Mouse (Mus musculus): Measurements from ENCODE around the gene Polr2b. TPM values are rescaled to one million over a fixed set of nuclear protein-coding genes. Genes with fewer than 3 reads are reported as not detected.

Polr2b gene
- polyA plus RNA-seq, 1 experiment from 2014 or later = 35.3 TPM

DNA sequence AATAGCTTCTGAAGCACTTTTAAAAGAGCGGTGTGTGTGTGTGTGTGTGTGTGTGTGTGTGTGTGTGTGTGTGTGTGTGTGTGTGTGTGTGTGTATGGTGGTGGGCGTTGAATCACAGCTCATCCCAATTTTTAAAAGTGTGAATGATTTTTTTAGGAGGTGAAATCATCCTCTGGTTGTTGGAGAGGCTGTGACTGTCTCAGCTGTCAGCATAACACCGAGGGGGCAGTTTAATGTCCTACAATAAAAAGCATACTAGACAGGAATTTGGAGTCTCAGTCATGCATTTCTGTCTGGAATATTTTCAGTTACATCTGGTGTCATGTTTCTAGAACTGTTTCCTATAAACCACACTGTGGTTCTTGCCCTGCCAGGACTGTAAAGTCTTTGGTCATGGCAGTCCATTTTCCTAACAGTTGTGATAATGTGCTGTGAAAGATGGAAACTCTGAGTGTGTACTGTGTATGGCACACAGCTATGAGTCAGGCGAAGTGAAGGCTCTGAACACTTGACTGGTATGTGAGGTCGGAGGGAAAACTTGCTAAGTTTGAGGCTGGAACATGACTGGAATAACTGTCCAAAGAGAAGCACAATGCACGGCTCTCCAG lies 8.5 kb upstream of the Polr2b start:
- Histone ChIP-seq H3K36me3 (peaks cover 78% of the 10 kb centered on the region), H3K4me1 (replicated peaks) (no peaks in the 10 kb centered on the region), H3K4me3 (replicated peaks) (no peak overlapping the region), H3K27ac (no peak overlapping the region), H3K27me3 (no peaks in the 10 kb centered on the region), H3K4me2 (no peak overlapping the region), H3K9me3 (replicated peaks) (no peaks in the 10 kb centered on the region), H3K9ac (no peak overlapping the region)
- 85% methylated on average over 6 of the region's 6 CpGs for WGBS (ENCODE audit: insufficient replicate concordance)
- ATAC-seq (ENCODE audit: low read depth) (no peak), DNase-seq (no peak)

- H3K9ac ChIP-seq = peak overlapping the region; percentile 90
- H3K4me2 ChIP-seq = peak overlapping the region; percentile 100
- ATAC-seq (ENCODE audit: low read depth) (no peak), DNase-seq (no peak)
- H3K9me3 ChIP-seq (replicated peaks) = no peaks in the 10 kb centered on the region
- H3K4me3 ChIP-seq (replicated peaks) = peak overlapping the region; percentile 88
- H3K4me1 ChIP-seq (replicated peaks) = peaks cover 40% of the 10 kb centered on the region
- H3K27ac ChIP-seq = peak overlapping the region; percentile 35
- 28% methylated on average over 5 of the region's 5 CpGs for WGBS (ENCODE audit: insufficient replicate concordance)
- H3K36me3 ChIP-seq = peaks cover 35% of the 10 kb centered on the region
- no peaks in the 10 kb centered on the region for H3K27me3 ChIP-seq
These were observed 2.0 kb upstream of the Polr2b start for GRCm38 (mm10) chr5:77307821-77308553.

GRCm38 (mm10) chr5:77309051-77309906 lies 668 bp upstream of the Polr2b start:
- peak overlapping the region; percentile 89 for H3K27ac ChIP-seq

DNA sequence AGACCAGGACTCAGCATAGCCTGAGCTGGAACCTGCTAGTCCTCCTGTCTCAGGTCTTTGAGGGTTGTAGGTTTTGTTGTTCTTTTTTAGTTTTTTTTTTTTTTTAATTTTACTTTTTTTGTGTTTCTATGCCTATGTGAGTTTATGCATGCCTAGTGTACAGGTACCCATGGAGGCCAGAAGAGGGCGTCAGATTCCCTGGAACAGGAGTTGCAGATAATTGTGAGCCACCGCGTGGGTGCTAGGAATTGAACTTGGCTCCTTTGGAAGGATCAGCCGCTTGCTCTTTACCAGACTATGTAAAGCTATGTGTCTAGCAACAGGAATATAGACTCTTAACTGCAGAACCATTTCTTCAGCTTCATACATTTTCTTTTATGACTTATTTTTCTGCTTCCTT lies 4.3 kb downstream of the Polr2b start:
- H3K36me3 ChIP-seq = peaks cover 55% of the 10 kb centered on the region
- no peak overlapping the region for H3K27ac ChIP-seq
- H3K9me3 ChIP-seq (replicated peaks) = no peaks in the 10 kb centered on the region
- H3K9ac ChIP-seq = no peak overlapping the region
- WGBS (ENCODE audit: insufficient replicate concordance) = 91% methylated on average over 4 of the region's 4 CpGs
- peaks cover 20% of the 10 kb centered on the region for H3K4me1 ChIP-seq (replicated peaks)
- no peaks in the 10 kb centered on the region for H3K27me3 ChIP-seq
- no peak overlapping the region for H3K4me3 ChIP-seq (replicated peaks)
- no peak overlapping the region for H3K4me2 ChIP-seq
- DNase-seq = no peak
- no peak for ATAC-seq (ENCODE audit: low read depth)

More at GRCm38 (mm10) chr5:77309051-77309906, 668 bp upstream of the Polr2b start:
- WGBS (ENCODE audit: insufficient replicate concordance) = under 1% methylated on average over 76 of the region's 76 CpGs
- Histone ChIP-seq H3K27me3 (no peaks in the 10 kb centered on the region), H3K9ac (peak overlapping the region; percentile 90), H3K36me3 (peaks cover 40% of the 10 kb centered on the region), H3K4me3 (replicated peaks) (peak overlapping the region; percentile 88), H3K4me2 (peak overlapping the region; percentile 100), H3K4me1 (replicated peaks) (peaks cover 40% of the 10 kb centered on the region), H3K9me3 (replicated peaks) (no peaks in the 10 kb centered on the region)
- DNase-seq (peak; percentile 44), ATAC-seq (ENCODE audit: low read depth) (peak; percentile 23)

- H3K36me3 ChIP-seq = peaks cover 61% of the 10 kb centered on the region
- no peak for DNase-seq
These were observed 5.0 kb downstream of the Polr2b start for GRCm38 (mm10) chr5:77314986-77315385.

DNA sequence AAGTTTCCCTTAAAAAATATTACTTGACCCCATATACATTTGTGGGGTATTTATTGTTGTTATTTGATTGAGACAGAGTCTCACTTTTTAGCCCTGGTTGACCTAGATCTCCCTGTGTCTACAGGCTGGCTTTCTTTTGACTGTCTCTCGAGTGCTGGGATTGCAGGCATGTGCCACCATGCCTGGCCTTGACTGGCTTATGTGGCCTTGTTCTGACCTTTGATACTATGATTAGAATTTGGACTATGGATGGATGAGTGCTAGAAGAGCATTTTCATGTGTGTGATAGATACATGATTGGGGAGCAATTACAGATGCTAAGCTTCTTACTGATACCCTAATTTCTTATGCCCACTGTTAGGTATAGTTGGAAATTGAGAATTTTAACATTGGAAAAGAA lies 15.0 kb downstream of the Polr2b start:
- Histone ChIP-seq H3K4me3 (replicated peaks) (no peak overlapping the region), H3K36me3 (peaks cover 93% of the 10 kb centered on the region), H3K27ac (no peak overlapping the region), H3K4me1 (replicated peaks) (no peaks in the 10 kb centered on the region), H3K9me3 (replicated peaks) (no peaks in the 10 kb centered on the region), H3K4me2 (no peak overlapping the region), H3K9ac (no peak overlapping the region), H3K27me3 (no peaks in the 10 kb centered on the region)
- DNase-seq (no peak), ATAC-seq (ENCODE audit: low read depth) (no peak)
- WGBS (ENCODE audit: insufficient replicate concordance) = 65% methylated on average over 1 of the region's 1 CpGs

More at GRCm38 (mm10) chr5:77314986-77315385, 5.0 kb downstream of the Polr2b start:
- H3K4me1 ChIP-seq (replicated peaks) = peaks cover 16% of the 10 kb centered on the region
- no peak overlapping the region for H3K4me3 ChIP-seq (replicated peaks)
- no peak overlapping the region for H3K4me2 ChIP-seq
- H3K27ac ChIP-seq = no peak overlapping the region
- no peak for ATAC-seq (ENCODE audit: low read depth)
- no peaks in the 10 kb centered on the region for H3K27me3 ChIP-seq
- no peaks in the 10 kb centered on the region for H3K9me3 ChIP-seq (replicated peaks)
- 85% methylated on average over 6 of the region's 6 CpGs for WGBS (ENCODE audit: insufficient replicate concordance)
- H3K9ac ChIP-seq = no peak overlapping the region

DNA sequence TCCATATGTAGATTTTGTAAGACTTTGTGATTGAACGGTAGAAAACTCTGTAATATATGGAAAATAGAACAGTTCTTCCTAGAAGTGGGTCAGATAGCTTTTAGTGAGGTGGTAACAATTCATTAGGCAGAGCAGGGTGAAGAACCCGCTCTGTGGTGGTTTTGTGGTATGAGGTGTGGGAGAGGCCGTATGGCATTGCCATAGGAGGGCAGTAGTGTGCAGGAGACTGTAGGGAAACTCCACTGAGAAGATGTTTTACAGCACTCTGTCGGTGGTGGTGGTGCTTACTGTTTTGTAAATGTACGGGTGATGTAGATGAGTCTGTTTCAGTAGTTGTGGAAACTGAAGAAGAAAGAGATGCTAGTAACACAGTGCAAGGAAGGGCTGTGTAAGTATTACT lies 20.2 kb downstream of the Polr2b start:
- H3K27me3 ChIP-seq = no peaks in the 10 kb centered on the region
- WGBS (ENCODE audit: insufficient replicate concordance) = 62% methylated on average over 5 of the region's 5 CpGs
- H3K36me3 ChIP-seq = peaks cover 90% of the 10 kb centered on the region
- H3K4me3 ChIP-seq (replicated peaks) = no peak overlapping the region
- no peak overlapping the region for H3K4me2 ChIP-seq
- H3K9me3 ChIP-seq (replicated peaks) = no peaks in the 10 kb centered on the region
- ATAC-seq (ENCODE audit: low read depth) (no peak), DNase-seq (no peak)
- no peaks in the 10 kb centered on the region for H3K4me1 ChIP-seq (replicated peaks)
- no peak overlapping the region for H3K9ac ChIP-seq
- H3K27ac ChIP-seq = no peak overlapping the region

- 80% methylated on average over 4 of the region's 4 CpGs for WGBS (ENCODE audit: insufficient replicate concordance)
- no peak for ATAC-seq (ENCODE audit: low read depth)
These were observed 30.1 kb downstream of the Polr2b start for GRCm38 (mm10) chr5:77340033-77340432.

DNA sequence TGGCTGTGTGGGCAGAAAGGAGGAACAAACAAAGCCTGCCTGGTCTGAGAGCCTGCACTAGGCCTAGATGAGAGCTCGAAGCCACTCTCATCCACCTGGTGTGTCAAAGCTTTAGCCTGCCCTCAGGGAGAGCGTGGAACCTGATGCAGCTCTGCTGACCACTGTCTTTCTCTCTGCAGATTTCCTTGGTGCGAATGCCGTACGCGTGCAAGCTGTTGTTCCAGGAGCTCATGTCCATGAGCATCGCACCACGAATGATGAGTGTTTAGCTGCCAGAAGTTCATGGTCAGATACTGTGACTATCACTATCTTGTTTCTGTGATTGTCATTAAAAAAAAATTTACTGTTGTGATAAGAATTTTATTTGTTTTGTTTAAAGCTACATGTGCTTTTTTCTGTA lies 39.0 kb downstream of the Polr2b start:
- no peak overlapping the region for H3K27ac ChIP-seq
- no peaks in the 10 kb centered on the region for H3K4me1 ChIP-seq (replicated peaks)
- no peaks in the 10 kb centered on the region for H3K27me3 ChIP-seq
- no peak overlapping the region for H3K4me3 ChIP-seq (replicated peaks)
- peaks cover 65% of the 10 kb centered on the region for H3K36me3 ChIP-seq
- 86% methylated on average over 8 of the region's 8 CpGs for WGBS (ENCODE audit: insufficient replicate concordance)
- ATAC-seq (ENCODE audit: low read depth) = no peak
- no peak overlapping the region for H3K4me2 ChIP-seq
- no peaks in the 10 kb centered on the region for H3K9me3 ChIP-seq (replicated peaks)
- H3K9ac ChIP-seq = no peak overlapping the region
- DNase-seq = no peak

More at GRCm38 (mm10) chr5:77340033-77340432, 30.1 kb downstream of the Polr2b start:
- H3K4me1 ChIP-seq (replicated peaks) = no peaks in the 10 kb centered on the region
- H3K4me3 ChIP-seq (replicated peaks) = no peak overlapping the region
- H3K9ac ChIP-seq = no peak overlapping the region
- no peaks in the 10 kb centered on the region for H3K9me3 ChIP-seq (replicated peaks)
- H3K27ac ChIP-seq = no peak overlapping the region
- H3K36me3 ChIP-seq = peaks cover 92% of the 10 kb centered on the region
- no peak overlapping the region for H3K4me2 ChIP-seq
- DNase-seq = no peak
- H3K27me3 ChIP-seq = no peaks in the 10 kb centered on the region

DNA sequence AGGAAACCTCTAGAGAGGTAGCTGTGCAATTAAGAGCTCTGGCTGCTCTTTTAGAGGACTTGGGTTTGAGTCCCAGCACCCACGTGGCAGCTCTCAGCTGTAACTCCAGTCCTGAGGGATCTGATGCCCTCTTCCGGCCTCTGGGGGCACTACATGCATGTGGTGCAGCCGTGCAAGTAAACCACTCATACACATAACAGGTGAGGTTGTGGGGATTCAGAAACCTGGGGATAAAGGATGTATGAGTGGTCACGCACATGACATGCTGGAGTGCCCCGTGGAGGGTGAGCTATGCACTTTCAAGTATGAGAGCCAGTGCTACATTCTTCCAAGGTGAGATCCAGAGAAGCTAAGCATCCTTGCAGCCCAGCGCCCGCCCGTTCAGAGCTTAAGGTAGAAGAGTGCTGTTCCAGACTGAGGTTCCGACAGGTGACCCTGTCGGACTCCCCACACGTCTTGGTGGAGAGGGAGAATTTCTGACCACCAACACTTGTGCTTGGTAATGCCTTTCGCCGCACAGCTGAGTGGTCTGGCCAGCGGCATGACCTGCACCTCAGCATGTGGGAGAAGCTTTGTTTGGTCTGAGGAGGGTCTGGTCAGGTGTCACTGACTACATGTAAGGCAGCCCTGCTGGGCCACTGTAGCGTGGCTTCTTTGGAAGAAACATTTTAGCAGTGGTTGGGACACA lies 40.2 kb downstream of the Polr2b start:
- DNase-seq (no peak), ATAC-seq (ENCODE audit: low read depth) (no peak)
- H3K4me2 ChIP-seq = no peak overlapping the region
- 84% methylated on average over 15 of the region's 15 CpGs for WGBS (ENCODE audit: insufficient replicate concordance)
- H3K27me3 ChIP-seq = no peaks in the 10 kb centered on the region
- H3K9ac ChIP-seq = no peak overlapping the region
- H3K36me3 ChIP-seq = peaks cover 54% of the 10 kb centered on the region
- H3K9me3 ChIP-seq (replicated peaks) = no peaks in the 10 kb centered on the region
- no peak overlapping the region for H3K27ac ChIP-seq
- H3K4me3 ChIP-seq (replicated peaks) = no peak overlapping the region
- H3K4me1 ChIP-seq (replicated peaks) = peaks cover 9% of the 10 kb centered on the region

GRCm38 (mm10) chr5:77351691-77352090 lies 41.7 kb downstream of the Polr2b start:
- ATAC-seq (ENCODE audit: low read depth) = no peak
- 71% methylated on average over 9 of the region's 9 CpGs for WGBS (ENCODE audit: insufficient replicate concordance)
- DNase-seq = no peak

More at GRCm38 (mm10) chr5:77351691-77352090, 41.7 kb downstream of the Polr2b start:
- Histone ChIP-seq H3K9ac (no peak overlapping the region), H3K4me3 (replicated peaks) (no peak overlapping the region), H3K36me3 (peaks cover 41% of the 10 kb centered on the region), H3K27me3 (no peaks in the 10 kb centered on the region), H3K27ac (no peak overlapping the region), H3K9me3 (replicated peaks) (no peaks in the 10 kb centered on the region), H3K4me1 (replicated peaks) (peaks cover 9% of the 10 kb centered on the region), H3K4me2 (no peak overlapping the region)
